Mouse (Mus musculus): ENCODE results near the gene Il1b.

The Il1b gene

GRCm38 (mm10) chr2:129371039-129371438 lies at the start of gene Il1b:
Gene Il1b (minus strand): TSS chr2:129371139.
- no peak for DNase-seq

DNA sequence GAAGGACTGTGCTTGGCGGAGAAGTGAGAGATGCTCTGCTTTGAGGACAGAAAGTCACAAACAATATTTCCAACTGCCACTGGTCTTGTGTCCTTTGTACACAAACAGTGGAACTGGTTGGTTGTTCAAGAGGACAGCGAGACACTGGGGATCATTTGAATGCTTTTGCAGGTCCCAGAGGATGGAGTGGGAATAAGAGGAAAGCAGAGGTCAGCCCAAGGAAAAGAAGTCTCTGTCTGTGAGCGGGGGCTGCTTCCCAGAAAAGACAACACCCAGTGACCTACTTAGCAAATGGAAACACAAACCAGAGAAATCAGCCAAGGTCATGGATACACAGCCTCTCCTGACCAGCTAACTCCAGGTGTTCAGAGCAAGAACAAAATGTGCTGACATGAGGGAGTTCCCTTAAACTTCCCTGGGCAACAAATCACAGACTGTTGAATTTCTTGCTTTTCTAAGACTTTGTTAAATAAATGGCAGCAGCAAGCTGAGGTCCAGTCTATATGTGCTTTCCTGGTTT lies 48.5 kb upstream of the Il1b start:
- DNase-seq: no peak

DNA sequence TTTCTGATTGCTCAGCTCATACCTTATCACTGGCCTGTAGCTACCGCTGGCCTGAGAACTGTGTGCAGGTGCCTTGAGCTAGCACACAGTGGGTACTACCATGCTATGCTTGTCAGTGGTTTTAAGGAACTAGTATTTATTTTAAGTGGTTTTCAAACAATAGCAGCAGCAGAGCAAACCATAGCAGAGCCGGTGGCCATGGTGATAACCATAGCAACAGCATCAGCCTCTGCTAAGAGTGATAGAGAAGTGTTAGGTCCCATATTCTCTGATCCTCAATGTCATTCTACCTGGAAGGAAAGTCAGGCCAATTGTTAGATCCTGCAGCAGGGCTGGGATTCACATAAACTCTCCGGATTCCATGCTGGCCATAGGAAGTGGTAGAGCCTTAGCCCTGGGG lies 43.7 kb upstream of the Il1b start:
- DNase-seq: no peak

- DNase-seq: no peak
Measured at GRCm38 (mm10) chr2:129413488-129413887, 42.5 kb upstream of the Il1b start.

DNA sequence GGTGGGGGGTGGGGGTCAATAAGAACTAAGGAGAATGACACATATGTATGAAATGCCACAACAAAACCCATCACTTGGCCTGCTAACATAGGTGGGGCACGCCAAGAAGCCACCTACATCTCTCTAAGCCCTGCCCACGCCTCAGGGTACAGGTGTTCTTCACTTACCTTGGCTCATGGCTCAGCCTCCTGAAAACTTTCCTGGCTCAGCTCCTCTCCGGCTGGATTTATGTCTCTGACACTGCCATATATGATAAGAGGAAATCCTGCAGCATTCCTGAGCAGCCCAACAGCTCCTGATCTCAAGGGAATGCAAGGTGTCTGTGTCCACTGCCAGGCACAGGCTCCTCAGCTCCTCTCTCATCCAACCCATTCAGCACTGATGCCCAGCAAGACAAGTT lies 40.7 kb upstream of the Il1b start:
- DNase-seq: no peak

DNA sequence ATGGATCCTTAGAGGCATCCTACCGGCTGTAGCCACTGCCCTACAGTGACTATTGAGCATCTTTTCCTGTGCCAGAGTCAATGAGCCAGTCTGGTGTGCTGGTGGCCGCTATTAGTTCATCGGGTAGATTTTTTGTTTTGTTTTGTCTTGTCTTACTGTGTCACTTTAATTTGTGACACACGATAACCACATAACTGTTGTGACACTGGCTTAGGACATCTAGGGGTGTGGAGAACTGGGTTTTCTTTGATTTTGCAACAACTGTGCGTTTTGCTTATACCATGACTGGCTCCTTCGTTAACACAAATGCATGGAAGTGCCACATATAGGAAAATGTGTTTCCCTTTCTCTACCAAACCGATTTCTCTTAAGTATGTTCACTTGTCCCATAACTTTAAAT lies 39.4 kb upstream of the Il1b start:
- DNase-seq: no peak

- DNase-seq: peak; percentile 23
Measured at GRCm38 (mm10) chr2:129408476-129408875, 37.5 kb upstream of the Il1b start.

DNA sequence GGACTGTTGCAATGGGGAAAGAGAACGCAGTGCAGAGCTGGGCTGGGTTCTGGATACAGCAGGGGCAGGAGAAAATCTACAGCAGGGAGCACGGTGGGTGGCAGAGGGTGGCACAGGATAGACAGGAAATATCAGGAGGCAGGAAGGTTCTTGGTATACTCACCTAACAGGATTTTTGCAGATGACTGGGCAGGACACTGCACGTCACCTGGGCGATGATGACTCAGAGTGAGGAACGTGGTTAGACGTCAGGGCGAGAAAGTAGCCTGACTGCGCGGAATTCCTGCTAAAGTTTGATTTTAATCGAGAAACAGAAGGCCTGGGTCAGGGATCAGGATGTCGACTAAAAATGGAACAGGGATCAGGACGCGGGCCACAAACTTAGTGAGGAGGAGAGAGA lies 36.7 kb upstream of the Il1b start:
- DNase-seq: no peak

DNA sequence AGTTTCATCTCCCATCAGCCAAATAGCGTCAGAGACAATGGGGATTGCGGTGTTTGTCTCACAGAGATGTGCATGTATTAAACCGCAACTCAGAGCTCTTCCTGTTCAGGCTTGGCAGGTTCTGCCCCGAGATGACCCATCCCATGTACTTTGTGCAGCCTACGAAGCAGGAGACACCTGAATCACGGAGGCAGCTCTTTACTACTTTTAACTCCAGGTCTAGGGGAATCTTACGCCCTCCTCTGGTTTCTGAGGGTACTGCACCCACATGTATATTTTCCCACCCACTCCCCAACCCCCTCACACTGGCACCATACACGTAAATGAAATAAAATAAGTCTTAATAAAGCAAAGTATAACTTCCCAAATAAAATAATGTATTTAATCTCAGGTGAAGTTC lies 35.6 kb upstream of the Il1b start:
- no peak for DNase-seq

GRCm38 (mm10) chr2:129403786-129404185 lies 32.8 kb upstream of the Il1b start:
- DNase-seq: no peak

DNA sequence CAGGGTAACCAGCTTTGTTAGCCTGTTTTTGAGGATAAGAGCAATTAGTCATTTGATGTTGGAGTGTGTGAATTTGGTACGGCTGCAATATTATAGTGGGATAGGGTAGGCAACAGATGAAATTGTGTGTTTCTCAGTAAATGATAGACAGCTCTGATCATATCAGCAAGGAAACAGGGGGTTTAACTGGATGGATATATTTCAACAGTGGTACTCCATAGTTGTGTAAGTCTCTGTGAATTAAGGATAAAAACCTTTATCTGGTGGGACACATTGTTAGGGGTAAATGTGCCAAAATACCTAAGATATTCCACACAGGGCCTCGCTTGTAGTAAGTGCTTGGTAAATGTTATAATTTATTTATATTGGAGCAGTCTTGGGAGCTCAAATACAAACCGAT lies 31.4 kb upstream of the Il1b start:
- no peak for DNase-seq

- DNase-seq: no peak
Measured at GRCm38 (mm10) chr2:129401803-129402202, 30.9 kb upstream of the Il1b start.

DNA sequence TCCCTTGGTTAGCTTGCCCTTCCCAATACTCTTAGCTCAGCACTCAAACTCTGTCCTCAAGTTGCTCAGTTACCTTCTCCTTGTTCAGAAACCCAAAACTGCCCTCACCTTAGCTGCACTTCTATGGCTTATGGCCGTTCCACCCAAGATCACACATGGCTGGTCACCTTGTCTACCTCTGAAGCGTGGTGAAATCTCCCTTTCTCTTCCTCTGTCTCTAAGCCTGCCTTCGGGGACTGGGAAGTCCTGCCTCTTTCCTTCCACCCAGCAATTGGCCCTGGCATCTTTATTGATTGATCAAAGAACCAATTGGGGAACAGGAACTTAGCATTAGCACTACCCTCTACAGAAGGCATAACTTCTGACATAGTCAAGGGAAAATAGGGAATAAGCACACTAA lies 27.2 kb upstream of the Il1b start:
- DNase-seq: no peak

- no peak for DNase-seq
Measured at GRCm38 (mm10) chr2:129393524-129393923, 22.6 kb upstream of the Il1b start.

- DNase-seq: no peak
Measured at GRCm38 (mm10) chr2:129390161-129390560, 19.2 kb upstream of the Il1b start.

GRCm38 (mm10) chr2:129389323-129389722 lies 18.4 kb upstream of the Il1b start:
- DNase-seq: no peak

- no peak for DNase-seq
Measured at GRCm38 (mm10) chr2:129385331-129385730, 14.4 kb upstream of the Il1b start.

GRCm38 (mm10) chr2:129384272-129384660 lies 13.3 kb upstream of the Il1b start:
- no peak for DNase-seq

- no peak for DNase-seq
Measured at GRCm38 (mm10) chr2:129383512-129384271, 12.8 kb upstream of the Il1b start.

- no peak for DNase-seq
Measured at GRCm38 (mm10) chr2:129380746-129381474, 10.0 kb upstream of the Il1b start.

DNA sequence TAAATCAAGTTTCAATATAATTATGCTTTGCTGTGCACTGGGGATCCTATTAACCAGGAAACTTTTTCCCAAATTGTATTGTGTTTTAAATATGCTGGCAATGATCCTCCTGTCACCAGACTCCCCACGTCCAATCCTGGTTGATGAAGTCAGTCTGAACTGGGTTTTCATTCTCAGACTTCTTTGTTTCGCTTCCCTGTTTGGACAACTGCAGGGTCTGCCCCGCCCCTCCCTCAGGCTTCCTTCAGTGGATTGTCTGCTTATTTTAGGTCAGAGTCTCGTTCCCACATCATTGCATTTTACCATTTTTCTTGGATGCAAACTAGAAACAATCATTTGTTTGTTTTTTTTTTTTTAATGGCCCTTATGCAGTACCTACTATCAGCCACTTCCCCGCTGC lies 9.3 kb upstream of the Il1b start:
- no peak for DNase-seq

- DNase-seq: peak; percentile 5
Measured at GRCm38 (mm10) chr2:129373307-129373706, 2.4 kb upstream of the Il1b start.

GRCm38 (mm10) chr2:129369615-129370014 lies 1.3 kb downstream of the Il1b start:
- no peak for DNase-seq

DNA sequence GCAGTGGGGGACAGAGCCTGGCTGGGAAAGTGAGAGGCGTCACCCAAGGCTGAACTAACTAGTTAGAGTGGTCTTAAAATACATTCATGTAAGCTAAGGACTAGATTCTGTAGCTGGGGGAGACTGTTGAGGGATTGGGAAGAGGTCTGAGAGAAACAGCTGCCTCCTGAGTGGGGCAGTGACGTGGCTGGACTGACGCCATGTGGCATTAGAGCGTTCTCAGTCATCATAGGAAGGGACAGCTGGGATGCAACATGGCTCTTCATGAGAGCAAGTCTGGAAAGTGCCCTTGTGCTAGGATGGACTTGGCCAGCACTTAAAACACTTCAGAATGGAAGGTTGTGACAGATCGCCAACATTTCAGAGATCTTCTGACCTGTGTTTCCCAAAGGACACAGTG lies 2.1 kb downstream of the Il1b start:
- DNase-seq: no peak

Data from kidney, adult 11 months (tissue).